Mouse (Mus musculus): ENCODE data around the gene Adcy9. TPM values are rescaled to one million over a fixed set of nuclear protein-coding genes. Genes with fewer than 3 reads are reported as not detected.

The Adcy9 gene
- 1 to 10 TPM; 8.1 to 9.3 TPM for total RNA-seq (2023)

GRCm38 (mm10) chr16:4420298-4421054 lies at the start of gene Adcy9:
Adcy9 (minus strand) TSS chr16:4420498.

Other genes starting within 250 kb of the Adcy9 start
- 100 to 1,000 TPM; 108 to 119 TPM for gene Crebbp, start 206.5 kb downstream of the Adcy9 start, total RNA-seq (2023)
- 1 to 10 TPM in 1 of 2 experiments, under 1 TPM in 1; 0.86 to 2.2 TPM for gene Srl, start 121.3 kb upstream of the Adcy9 start, total RNA-seq (2023)
- 1 to 10 TPM; 5.2 to 7.6 TPM for gene Tfap4, start 139.4 kb upstream of the Adcy9 start, total RNA-seq (2023)
- 1 to 10 TPM; 1.2 to 2.4 TPM for gene Glis2, start 174.2 kb upstream of the Adcy9 start, total RNA-seq (2023)
- gene Pam16, start 204.5 kb upstream of the Adcy9 start, total RNA-seq (2023): 10 to 100 TPM; 37.4 to 39.3 TPM
- 1 to 10 TPM in 1 of 2 experiments, under 1 TPM in 1; 0.36 to 2.5 TPM for gene Vasn, start 219.4 kb upstream of the Adcy9 start, total RNA-seq (2023)
- 10 to 100 TPM; 21.1 to 22.4 TPM for gene Dnaja3, start 219.5 kb upstream of the Adcy9 start, total RNA-seq (2023)